Comparison of ENCODE assay signal across 18 mouse cellular contexts in the genomic region with DNA sequence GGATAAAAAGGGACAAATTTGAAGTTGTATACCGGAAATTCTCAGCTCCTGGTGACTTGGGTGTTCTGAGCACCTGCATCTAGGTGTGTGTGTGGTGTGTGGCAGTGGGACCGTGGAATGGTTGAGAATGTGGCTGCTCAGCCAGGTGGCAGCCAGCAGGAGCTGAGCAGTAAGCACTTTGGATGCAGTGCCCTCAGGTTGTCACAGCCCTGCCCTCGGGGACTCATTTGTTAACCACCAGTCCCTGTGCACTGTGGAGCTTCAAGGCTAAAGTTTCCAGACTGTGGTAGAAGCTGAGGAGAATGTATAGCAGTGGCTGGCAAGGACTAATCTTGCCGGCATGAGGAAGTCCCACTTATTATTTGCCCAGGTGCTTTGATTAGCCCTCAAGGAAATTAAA. TPM values are rescaled to one million over a fixed set of nuclear protein-coding genes. Genes with fewer than 3 reads are reported as not detected.
A peak's percentile ranks its signal among the peaks of the same experiment; 100 is the strongest.
DNase-seq lines count a peak whose midpoint lies in the region; ATAC-seq and TF ChIP-seq lines count a peak whose summit lies in the region.
"Had no signal": no experiment of that assay in that cellular context is flagged by ENCODE, and none has a peak within 500 bp of the region (broad histone marks: within the 10 kb centered on the region; RNA-seq: fewer than 3 reads in every experiment).

No protein-coding gene starts in this region.

- no peak for ATAC-seq in kidney, embryonic 14.5 days (ENCODE audit: low FRiP score, low TSS enrichment)
- peak; percentile 78 for ATAC-seq in intestine, embryonic 16.5 days

- no peak overlapping the region for H3K27ac ChIP-seq in cerebellum, adult 2 months (ENCODE audit: insufficient read depth, low read length)
- H3K27ac ChIP-seq in kidney, embryonic 14.5 days (ENCODE audit: low read depth, low read length), result no peak overlapping the region
- peak overlapping the region; percentile 50 for H3K27ac ChIP-seq in intestine, embryonic 16.5 days (ENCODE audit: low read length)
- H3K27ac ChIP-seq: forebrain, embryonic 12.5 days; macrophage; neural tube, embryonic 15.5 days had no signal

- no peak for TF ChIP-seq POLR2A in cerebellum, adult 2 months (IDR thresholded peaks at IDR 0.05; ENCODE audit: borderline replicate concordance, insufficient read depth, low read length)

- H3K9me3 ChIP-seq in kidney, embryonic 14.5 days (ENCODE audit: control insufficient read depth, low read length), result no peaks in the 10 kb centered on the region
- H3K9me3 ChIP-seq in intestine, embryonic 16.5 days (ENCODE audit: control insufficient read depth, low read length), result no peaks in the 10 kb centered on the region
- H3K9me3 ChIP-seq: forebrain, embryonic 12.5 days; neural tube, embryonic 15.5 days had no signal

- no peaks in the 10 kb centered on the region for H3K27me3 ChIP-seq in cerebellum, adult 2 months (ENCODE audit: control insufficient read depth, insufficient read depth, low read length)
- no peaks in the 10 kb centered on the region for H3K27me3 ChIP-seq in kidney, embryonic 14.5 days (ENCODE audit: control insufficient read depth, insufficient read depth, low read length)
- H3K27me3 ChIP-seq in intestine, embryonic 16.5 days (replicated peaks; ENCODE audit: control insufficient read depth, insufficient read depth, low read length), result no peaks in the 10 kb centered on the region
- H3K27me3 ChIP-seq: CH12.LX; forebrain, embryonic 12.5 days; neural tube, embryonic 15.5 days had no signal

- no peak overlapping the region for H3K9ac ChIP-seq in kidney, embryonic 14.5 days (ENCODE audit: low read depth, low read length)
- H3K9ac ChIP-seq in intestine, embryonic 16.5 days (ENCODE audit: low read depth, low read length), result no peak overlapping the region
- H3K9ac ChIP-seq: forebrain, embryonic 12.5 days; neural tube, embryonic 15.5 days had no signal

- H3K4me1 ChIP-seq in cerebellum, adult 2 months (ENCODE audit: control insufficient read depth, insufficient read depth, low read length), result peaks cover 11% of the 10 kb centered on the region; the same call in 1 of the 2 replicates
- peaks cover 13% of the 10 kb centered on the region for H3K4me1 ChIP-seq in kidney, embryonic 14.5 days (ENCODE audit: control insufficient read depth, insufficient read depth, low read length)
- H3K4me1 ChIP-seq in intestine, embryonic 16.5 days (ENCODE audit: control insufficient read depth, insufficient read depth, low read length), result peaks cover 8% of the 10 kb centered on the region

- WGBS in cerebellum, adult 2 months, result 31% methylated on average over 4 of the region's 4 CpGs
- 57% methylated on average over 4 of the region's 4 CpGs for WGBS in kidney, embryonic 14.5 days
- WGBS in intestine, embryonic 16.5 days, result 55% methylated on average over 4 of the region's 4 CpGs

- peak; percentile 50 to 64 for DNase-seq in cerebellum, adult 2 months
- no peak for DNase-seq in cerebellum, adult 11 months
- peak; percentile 29 to 66 for DNase-seq in kidney, postnatal 25 days
- peak; percentile 49 for DNase-seq in brain, adult 2 months (ENCODE audit: low read depth, low spot score)
- no peak for DNase-seq in adrenal gland, postnatal 4 days (ENCODE audit: low spot score in 2 of 2)
- no peak for DNase-seq in testis, postnatal 14 days (ENCODE audit: low spot score)
- DNase-seq: adrenal gland, postnatal 10 days; gastrocnemius, postnatal 25 days; layer of hippocampus, postnatal 36 days; right cerebral cortex, postnatal 25 days; thymus, adult 18-20 months had no signal

- no peaks in the 10 kb centered on the region for H3K36me3 ChIP-seq in kidney, embryonic 14.5 days (ENCODE audit: control insufficient read depth, insufficient read depth, low read length)
- no peaks in the 10 kb centered on the region for H3K36me3 ChIP-seq in intestine, embryonic 16.5 days (ENCODE audit: control insufficient read depth, insufficient read depth, low read length)
- H3K36me3 ChIP-seq: forebrain, embryonic 12.5 days; neural tube, embryonic 15.5 days had no signal

- no peak overlapping the region for H3K4me2 ChIP-seq in kidney, embryonic 14.5 days (replicated peaks; ENCODE audit: low read depth, low read length)
- no peak overlapping the region for H3K4me2 ChIP-seq in intestine, embryonic 16.5 days (ENCODE audit: low read depth, low read length)
- H3K4me2 ChIP-seq: forebrain, embryonic 12.5 days; midbrain, embryonic 11.5 days; neural tube, embryonic 15.5 days had no signal

- TF ChIP-seq CTCF in cerebellum, adult 2 months (IDR thresholded peaks at IDR 0.05; ENCODE audit: borderline replicate concordance, insufficient read depth, low read depth, low read length), result no peak

- H3K4me3 ChIP-seq in cerebellum, adult 2 months (replicated peaks; ENCODE audit: insufficient read depth, low read depth, low read length), result no peak overlapping the region
- no peak overlapping the region for H3K4me3 ChIP-seq in kidney, embryonic 14.5 days (ENCODE audit: low read length)
- H3K4me3 ChIP-seq in intestine, embryonic 16.5 days (ENCODE audit: low read length), result no peak overlapping the region
- H3K4me3 ChIP-seq: forebrain, embryonic 12.5 days; neural tube, embryonic 15.5 days had no signal

RNA-seq across cellular contexts. Expression of a gene that starts 7.2 kb away (rescaled TPM):
- polyA plus RNA-seq in cerebellum, adult 2 months (2012; rRNA removed), result 200 and 203 TPM in 2 replicates
- polyA plus RNA-seq in kidney, embryonic 14.5 days (2014; fragmentation: Nextera tagmentation; extraction: Ambion mirVana), result 29.7 and 31.1 TPM in 2 replicates
- polyA plus RNA-seq in intestine, embryonic 16.5 days (2015; fragmentation: Nextera tagmentation; extraction: Ambion mirVana), result 17.3 and 19.1 TPM in 2 replicates
- total RNA-seq in adrenal gland, postnatal 4 days (2021), result 10 to 100 TPM; 62.6 to 82.9 TPM
- total RNA-seq: CH12.LX had no signal

RNA-seq across cellular contexts. Expression of a gene that starts 7.3 kb away (rescaled TPM):
- 3.8 and 4.0 TPM in 2 replicates for polyA plus RNA-seq in cerebellum, adult 2 months (2012; rRNA removed)
- 1.0 and 1.2 TPM in 2 replicates for polyA plus RNA-seq in kidney, embryonic 14.5 days (2014; fragmentation: Nextera tagmentation; extraction: Ambion mirVana)
- 0.76 and 1.1 TPM in 2 replicates for polyA plus RNA-seq in intestine, embryonic 16.5 days (2015; fragmentation: Nextera tagmentation; extraction: Ambion mirVana)
- total RNA-seq in adrenal gland, postnatal 4 days (2021), result 1 to 10 TPM; 1.5 to 2.5 TPM
- total RNA-seq: CH12.LX; gastrocnemius, postnatal 25 days had no signal

Comparison
In these comparisons a context has a peak if more than half of its experiments do, and no peak if none do; other contexts are left out.
1. DNase-seq: peak in cerebellum, adult 2 months (2 of 2), kidney, postnatal 25 days (2 of 2) and brain, adult 2 months (single experiment); none in cerebellum, adult 11 months (single experiment), adrenal gland, postnatal 4 days (0 of 2) and testis, postnatal 14 days (single experiment).